Mouse (Mus musculus) ES-E14 (cell line): ENCODE measurements around the gene Vopp1. TPM values are rescaled to one million over a fixed set of nuclear protein-coding genes. Genes with fewer than 3 reads are reported as not detected.
"Not testable (repeated sequence)": the region's sequence is repeated elsewhere in the genome, so short reads cannot be mapped to it uniquely, and the experiment has no call there.

Source experiments
- DNase-seq: peaks from one replicate; pipeline ENCODE4 v3.0.0-alpha.2; 2013; ENCODE audit warnings: low read depth, low spot score
- H3K27ac ChIP-seq: 2 replicates; pipeline ENCODE4 v1.5.1; 2012; ENCODE audit warnings: low read depth, mild to moderate bottlenecking, low read length, moderate library complexity, mixed read lengths; ENCODE audit not compliant: poor library complexity, insufficient read depth, severe bottlenecking
- H3K36me3 ChIP-seq: 2 replicates; pipeline ENCODE4 v1.6.1; 2012; ENCODE audit warnings: mild to moderate bottlenecking, low read length, moderate library complexity, mixed read lengths; ENCODE audit not compliant: control insufficient read depth, poor library complexity, insufficient read depth, severe bottlenecking
- H3K4me1 ChIP-seq, 2 experiments: fragments of 150-350 bp in 1 of 2; sonication (generic) in 1 of 2; 2 replicates each; pipeline ENCODE4 v1.6.1; 2012; ENCODE audit warnings: low read length in 2 of 2, mild to moderate bottlenecking in 1 of 2, mixed read lengths in 1 of 2; ENCODE audit not compliant: control insufficient read depth in 2 of 2, insufficient read depth in 2 of 2, poor library complexity in 1 of 2
- H3K4me3 ChIP-seq, 2 experiments: fragments of 150-350 bp in 1 of 2; sonication (generic) in 1 of 2; 2 replicates each; pipeline ENCODE4 v1.5.1; 2012; ENCODE audit warnings: low read length in 2 of 2, low read depth in 1 of 2, mild to moderate bottlenecking in 1 of 2, mixed read lengths in 1 of 2; ENCODE audit not compliant: insufficient read depth in 1 of 2, poor library complexity in 1 of 2, severe bottlenecking in 1 of 2
- H3K9ac ChIP-seq: 2 replicates; pipeline ENCODE4 v1.6.1; 2012; ENCODE audit warnings: low read depth, mild to moderate bottlenecking, low read length, mixed read lengths; ENCODE audit not compliant: poor library complexity, insufficient read depth, severe bottlenecking
- H3K9me3 ChIP-seq: fragments of 150-350 bp; sonication (generic); 2 replicates; pipeline ENCODE4 v1.6.1; 2012; ENCODE audit warnings: low read depth, mild to moderate bottlenecking, low read length; ENCODE audit not compliant: control insufficient read depth, insufficient read depth
- CHD2 ChIP-seq: IDR thresholded peaks from 2 replicates; pipeline ENCODE4 v1.6.1; 2014; ENCODE audit warnings: mild to moderate bottlenecking, low read depth, low read length, inconsistent platforms
- HCFC1 ChIP-seq: IDR thresholded peaks from 2 replicates; pipeline ENCODE4 v1.6.1; 2012; ENCODE audit warnings: low read length, inconsistent platforms, borderline replicate concordance; ENCODE audit not compliant: insufficient read depth
- MAFK ChIP-seq: IDR thresholded peaks from 2 replicates; pipeline ENCODE4 v1.6.1; 2014; ENCODE audit warnings: mild to moderate bottlenecking, low read depth, low read length, inconsistent platforms; ENCODE audit not compliant: insufficient read depth
- ZC3H11A ChIP-seq: IDR thresholded peaks from 2 replicates; pipeline ENCODE4 v1.6.1; 2012; ENCODE audit warnings: low read depth, mild to moderate bottlenecking, inconsistent platforms, low read length, borderline replicate concordance
- ZNF384 ChIP-seq: IDR thresholded peaks from 2 replicates; pipeline ENCODE4 v1.6.1; 2012; ENCODE audit warnings: low read depth, low read length, inconsistent platforms
- in situ Hi-C, 2 experiments: fragments of 600-800 bp; cut with MboI; formaldehyde crosslinking; loops; one replicate each; pipeline ENCODE4 v1.15.1; 2025; ENCODE audit warnings: low sequenced_read_pairs in 2 of 2, inconsistent platforms in 1 of 2; ENCODE audit not compliant: unreplicated experiment in 2 of 2
- total RNA-seq: library from RNA; depleted of rRNA; stranded (reverse); fragments of 300-350 nt; gene quantifications from 2 replicates; pipeline ENCODE4 v1.2.3, GENCODE M21; 2012

Gene Vopp1
- total RNA-seq, 1 experiment: 9.0 TPM

- H3K4me3 ChIP-seq: no peak overlapping the region
- no peaks in the 10 kb centered on the region for H3K9me3 ChIP-seq
- in situ Hi-C loops: no loop called here
- H3K4me1 ChIP-seq: no peaks in the 10 kb centered on the region
- no peak overlapping the region for H3K9ac ChIP-seq
- TF ChIP-seq ZC3H11A: no peak
- TF ChIP-seq ZNF384: no peak
- TF ChIP-seq CHD2: no peak
- no peak for TF ChIP-seq HCFC1
- TF ChIP-seq MAFK: no peak
- no peak overlapping the region for H3K27ac ChIP-seq
- H3K36me3 ChIP-seq: no peaks in the 10 kb centered on the region
- DNase-seq: no peak
Observed at GRCm38 (mm10) chr6:57798986-57799385, 26.0 kb downstream of the Vopp1 start.

DNA sequence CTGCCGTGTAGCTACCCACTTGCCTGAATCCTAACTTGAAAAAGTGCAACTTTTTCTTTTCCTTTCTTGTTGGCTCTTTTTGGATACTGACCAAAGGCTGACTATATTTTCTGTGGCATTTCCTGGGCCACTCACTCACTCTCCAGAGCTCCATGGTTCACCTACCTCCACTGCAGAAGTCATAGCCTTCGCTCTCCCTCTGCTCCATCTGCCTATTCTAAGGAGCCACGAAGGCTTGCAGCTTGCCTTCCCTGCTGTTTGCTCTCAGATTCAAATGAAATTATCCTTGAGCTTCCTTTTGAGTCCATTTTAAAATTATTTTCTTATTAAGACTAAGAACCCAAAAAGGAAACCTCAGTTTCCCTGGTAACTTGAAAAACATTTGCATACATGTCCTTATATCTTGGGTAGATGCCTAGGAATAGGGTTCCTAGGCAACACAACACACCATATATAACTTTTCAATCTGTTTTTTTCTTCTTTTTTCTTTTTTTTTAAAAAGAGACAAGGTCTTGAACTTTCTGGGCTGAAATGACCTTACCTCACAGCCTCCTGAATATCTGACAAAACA is 28.0 kb downstream of the Vopp1 start:
- Histone ChIP-seq H3K27ac (no peak overlapping the region), H3K4me1 (no peaks in the 10 kb centered on the region), H3K36me3 (no peaks in the 10 kb centered on the region), H3K9me3 (no peaks in the 10 kb centered on the region), H3K9ac (no peak overlapping the region), H3K4me3 (no peak overlapping the region)
- DNase-seq: no peak
- in situ Hi-C loops: no loop called here
- TF ChIP-seq CHD2 (no peak), ZC3H11A (no peak), HCFC1 (no peak), MAFK (no peak), ZNF384 (no peak)

DNA sequence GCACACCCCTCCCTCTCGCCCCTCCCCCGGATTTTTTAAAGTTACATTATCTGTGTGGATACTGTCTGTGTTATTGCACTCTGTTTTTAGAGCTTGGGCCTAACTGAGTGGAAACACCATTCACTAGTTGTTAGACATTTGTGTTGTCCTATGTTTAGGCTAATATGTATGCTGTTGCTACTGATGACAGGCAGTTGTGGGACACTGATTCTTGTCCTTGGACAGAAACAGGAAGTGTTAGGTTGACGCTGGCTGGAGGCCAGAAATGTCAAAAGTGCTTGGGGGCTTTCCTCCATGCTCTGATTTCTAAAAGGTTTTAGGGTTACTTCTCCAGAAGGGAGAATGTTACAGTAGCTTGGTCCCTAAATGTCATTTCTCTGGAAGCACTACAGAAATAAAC is 29.1 kb downstream of the Vopp1 start:
- Histone ChIP-seq H3K27ac (no peak overlapping the region), H3K4me3 (no peak overlapping the region), H3K36me3 (no peaks in the 10 kb centered on the region), H3K4me1 (no peaks in the 10 kb centered on the region), H3K9ac (no peak overlapping the region), H3K9me3 (no peaks in the 10 kb centered on the region)
- TF ChIP-seq HCFC1 (no peak), ZNF384 (no peak), CHD2 (no peak), MAFK (no peak), ZC3H11A (no peak)
- no peak for DNase-seq
- in situ Hi-C loops: no loop called here

DNA sequence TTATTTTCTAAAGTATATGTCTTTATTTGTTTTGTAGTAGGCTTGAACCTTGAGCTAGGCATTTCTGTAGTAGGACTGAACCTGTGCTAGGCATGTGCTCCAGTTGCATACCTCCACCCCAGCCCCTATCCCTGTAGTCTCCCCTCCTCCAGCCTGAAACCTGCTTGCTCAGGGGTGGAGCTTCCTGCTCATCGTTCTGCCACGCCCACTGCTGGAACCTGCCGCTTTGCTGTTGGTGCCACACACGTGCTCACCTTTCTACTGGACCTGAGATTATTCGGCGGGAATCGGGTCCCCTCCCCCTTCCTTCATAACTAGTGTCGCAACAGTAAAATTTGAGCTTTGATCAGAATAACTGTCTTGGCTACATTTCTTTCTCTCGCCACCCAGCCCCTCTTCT is 32.1 kb downstream of the Vopp1 start:
- H3K9me3 ChIP-seq, H3K9ac ChIP-seq, H3K4me1 ChIP-seq, H3K36me3 ChIP-seq, H3K4me3 ChIP-seq, DNase-seq, in situ Hi-C loops, H3K27ac ChIP-seq: not testable (repeated sequence)

- Histone ChIP-seq H3K4me1 (no peaks in the 10 kb centered on the region), H3K27ac (no peak overlapping the region), H3K9me3 (no peaks in the 10 kb centered on the region), H3K9ac (no peak overlapping the region), H3K4me3 (no peak overlapping the region), H3K36me3 (no peaks in the 10 kb centered on the region)
- DNase-seq: no peak
- in situ Hi-C loops: no loop called here
- TF ChIP-seq ZC3H11A (no peak), ZNF384 (no peak), HCFC1 (no peak), MAFK (no peak), CHD2 (no peak)
Observed at GRCm38 (mm10) chr6:57790542-57790941, 34.4 kb downstream of the Vopp1 start.
